Mouse (Mus musculus) hindbrain, embryonic 15.5 days (tissue): Measurements from ENCODE around the gene Bfsp1. TPM values are rescaled to one million over a fixed set of nuclear protein-coding genes. Genes with fewer than 3 reads are reported as not detected.

Source experiments
- ATAC-seq: fragments of 200-750 bp; cut with Nextera tagmentation; 2 replicates; pipeline ENCODE4 v1.8.0; 2017; ENCODE audit warnings: low read depth, moderate number of reproducible peaks, moderate TSS enrichment; ENCODE audit not compliant: low FRiP score
- H3K27ac ChIP-seq: fragments of 300-500 bp; sonication (generic); replicated peaks from 2 replicates; pipeline ENCODE4 v1.5.1; 2015; ENCODE audit warnings: mild to moderate bottlenecking, inconsistent platforms
- H3K27me3 ChIP-seq: fragments of 300-500 bp; sonication (generic); 2 replicates; pipeline ENCODE4 v1.6.1; 2015; ENCODE audit warnings: control low read depth, inconsistent platforms
- H3K36me3 ChIP-seq: fragments of 300-500 bp; sonication (generic); 2 replicates; pipeline ENCODE4 v1.6.1; 2015; ENCODE audit warnings: control low read depth, inconsistent platforms
- H3K4me1 ChIP-seq: fragments of 300-500 bp; sonication (generic); replicated peaks from 2 replicates; pipeline ENCODE4 v1.6.1; 2015; ENCODE audit warnings: control low read depth, inconsistent platforms
- H3K4me2 ChIP-seq: fragments of 300-500 bp; sonication (generic); 2 replicates; pipeline ENCODE4 v1.6.1; 2015; ENCODE audit warnings: moderate library complexity, mild to moderate bottlenecking, inconsistent platforms
- H3K4me3 ChIP-seq: fragments of 300-500 bp; sonication (generic); 2 replicates; pipeline ENCODE4 v1.5.1; 2015; ENCODE audit warnings: mild to moderate bottlenecking, inconsistent platforms
- H3K9ac ChIP-seq: fragments of 300-500 bp; sonication (generic); 2 replicates; pipeline ENCODE4 v1.6.1; 2015; ENCODE audit warnings: inconsistent platforms
- H3K9me3 ChIP-seq: fragments of 300-500 bp; sonication (generic); 2 replicates; pipeline ENCODE4 v1.6.1; 2016; ENCODE audit warnings: control low read depth, inconsistent platforms
- WGBS: fragments of 180-500 bp; shearing (Covaris S2); methylation state at CpG from one replicate; pipeline ENCODE4 v1.1.7; 2015; 5-methylcytosine and 5-hydroxymethylcytosine counted together
- polyA plus RNA-seq: library from polyadenylated mRNA; unstranded; fragments of >200 nt; fragmentation: Nextera tagmentation; extraction: Ambion mirVana; gene quantifications from 2 replicates; pipeline ENCODE4 v1.2.1, GENCODE M21; 2015

Gene Bfsp1
- polyA plus RNA-seq, 1 experiment from 2014 or later, result 2.1 TPM

DNA sequence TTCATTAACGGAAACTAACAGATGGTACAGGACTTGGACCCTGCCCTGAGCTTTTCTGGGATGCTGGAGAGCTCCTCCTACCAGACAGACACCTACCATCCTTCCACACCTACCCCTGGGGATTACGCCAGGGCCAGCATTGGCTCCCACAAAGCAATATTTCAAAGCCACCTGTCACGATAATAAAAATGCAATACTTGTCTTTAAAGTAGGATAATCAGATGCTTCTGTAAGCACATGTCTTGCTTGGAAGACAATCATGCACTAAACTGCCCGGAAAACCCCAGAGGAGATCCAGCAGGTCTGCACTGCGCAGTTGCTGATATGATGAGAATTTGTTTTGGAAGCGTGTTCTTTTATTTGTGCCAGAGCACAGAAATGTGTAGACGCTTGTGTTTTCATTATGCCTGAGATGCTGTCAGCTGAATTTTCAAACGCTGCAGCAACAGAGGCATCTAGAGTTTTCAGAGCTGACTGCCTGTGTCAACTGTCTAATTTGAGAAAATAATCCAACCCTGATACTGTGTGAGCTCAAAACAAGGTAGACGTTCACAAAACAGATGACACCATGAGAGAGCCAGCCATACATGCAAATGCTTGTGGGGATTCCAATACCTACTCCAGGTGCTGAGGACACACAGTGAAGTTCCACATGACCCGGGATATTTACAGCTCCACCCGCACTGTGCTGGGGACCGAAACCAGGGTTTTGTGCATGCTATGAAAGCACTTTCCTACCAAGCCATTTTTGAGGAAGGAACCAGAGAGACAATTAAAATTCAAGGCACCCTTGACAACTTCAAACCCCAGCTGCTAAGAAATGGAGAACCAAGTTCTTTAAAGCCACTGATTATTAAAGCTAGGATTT, 11.4 kb downstream of the Bfsp1 start:
- ATAC-seq, result peak; percentile 61; the same call in 1 of the 2 replicates
- no peaks in the 10 kb centered on the region for H3K36me3 ChIP-seq
- no peaks in the 10 kb centered on the region for H3K27me3 ChIP-seq
- no peak overlapping the region for H3K9ac ChIP-seq
- H3K9me3 ChIP-seq, result no peaks in the 10 kb centered on the region
- peaks cover 4% of the 10 kb centered on the region for H3K4me1 ChIP-seq
- H3K4me2 ChIP-seq, result no peak overlapping the region
- 64% methylated on average over 12 of the region's 12 CpGs for WGBS
- H3K27ac ChIP-seq, result peak overlapping the region; percentile 10
- H3K4me3 ChIP-seq, result no peak overlapping the region

DNA sequence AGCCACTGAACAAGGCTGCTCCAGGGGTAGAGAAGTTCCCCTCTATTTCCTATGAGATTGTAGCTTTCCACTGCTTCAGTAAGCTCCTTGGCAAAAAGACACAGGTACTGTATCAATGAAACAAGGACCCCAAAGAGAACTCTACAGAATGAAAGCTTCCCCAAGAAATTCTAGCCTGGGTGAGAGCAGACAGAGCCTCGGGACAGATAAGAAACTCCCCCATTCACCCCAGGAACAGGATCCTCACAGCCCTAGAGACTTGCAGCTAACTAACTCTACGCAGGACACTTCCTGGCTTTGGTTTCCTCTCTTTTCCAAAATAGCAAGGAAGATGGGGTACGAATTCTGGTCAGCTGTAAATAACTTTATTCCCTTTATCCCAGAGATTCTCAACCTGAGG, 15.7 kb downstream of the Bfsp1 start:
- WGBS, result 80% methylated on average over 3 of the region's 3 CpGs
- ATAC-seq, result no peak
- no peaks in the 10 kb centered on the region for H3K9me3 ChIP-seq
- H3K9ac ChIP-seq, result no peak overlapping the region
- no peaks in the 10 kb centered on the region for H3K36me3 ChIP-seq
- no peak overlapping the region for H3K4me2 ChIP-seq
- peaks cover 4% of the 10 kb centered on the region for H3K4me1 ChIP-seq
- H3K27me3 ChIP-seq, result no peaks in the 10 kb centered on the region
- H3K27ac ChIP-seq, result no peak overlapping the region
- H3K4me3 ChIP-seq, result no peak overlapping the region

DNA sequence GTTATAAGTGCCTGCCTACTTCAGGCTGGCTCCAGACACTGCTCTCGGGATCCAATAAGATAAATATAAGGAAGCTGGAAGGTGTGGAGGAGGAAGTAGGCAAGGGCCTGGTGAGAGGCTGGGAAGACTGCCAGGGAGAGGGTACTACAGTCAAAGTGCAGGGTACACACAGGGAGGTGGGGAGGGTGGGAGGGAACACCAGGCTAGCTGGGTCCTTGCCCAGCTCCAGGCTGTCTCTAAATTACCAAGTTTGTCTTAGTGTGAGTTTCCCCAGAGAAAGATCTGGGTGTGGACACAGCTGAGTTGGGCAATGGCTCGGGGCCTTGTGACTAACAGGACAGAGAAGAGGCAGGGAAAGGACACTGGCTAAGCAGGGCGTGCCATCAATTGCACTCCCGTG, 16.2 kb downstream of the Bfsp1 start:
- Histone ChIP-seq H3K9ac (no peak overlapping the region), H3K27me3 (no peaks in the 10 kb centered on the region), H3K9me3 (no peaks in the 10 kb centered on the region), H3K4me3 (no peak overlapping the region), H3K36me3 (no peaks in the 10 kb centered on the region), H3K4me2 (no peak overlapping the region), H3K4me1 (peaks cover 4% of the 10 kb centered on the region), H3K27ac (no peak overlapping the region)
- ATAC-seq, result no peak
- 73% methylated on average over 4 of the region's 4 CpGs for WGBS

DNA sequence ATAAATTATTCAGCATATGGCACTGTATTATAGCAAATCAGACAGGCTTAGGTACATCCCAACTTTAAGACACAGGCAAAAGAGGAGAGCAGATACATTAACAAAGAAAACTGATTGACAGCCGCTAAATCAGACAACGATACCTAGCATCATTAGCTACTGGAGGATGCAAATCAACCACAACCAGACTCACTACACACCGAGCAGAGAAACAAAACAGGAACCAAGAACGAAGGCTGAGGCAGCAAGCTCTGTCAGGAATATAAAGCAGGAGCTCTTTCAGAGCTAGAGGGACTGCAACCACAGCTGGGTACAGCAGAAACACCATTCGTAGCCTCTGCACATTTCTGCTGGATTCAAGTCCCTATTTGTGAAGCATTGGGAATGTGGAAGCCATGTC, 18.2 kb downstream of the Bfsp1 start:
- Histone ChIP-seq H3K4me2 (no peak overlapping the region), H3K4me1 (no peaks in the 10 kb centered on the region; the same call in 1 of the 2 replicates), H3K4me3 (no peak overlapping the region), H3K36me3 (no peaks in the 10 kb centered on the region), H3K27ac (no peak overlapping the region), H3K9me3 (no peaks in the 10 kb centered on the region), H3K9ac (no peak overlapping the region), H3K27me3 (no peaks in the 10 kb centered on the region)
- WGBS, result 74% methylated on average over 5 of the region's 5 CpGs
- ATAC-seq, result no peak

DNA sequence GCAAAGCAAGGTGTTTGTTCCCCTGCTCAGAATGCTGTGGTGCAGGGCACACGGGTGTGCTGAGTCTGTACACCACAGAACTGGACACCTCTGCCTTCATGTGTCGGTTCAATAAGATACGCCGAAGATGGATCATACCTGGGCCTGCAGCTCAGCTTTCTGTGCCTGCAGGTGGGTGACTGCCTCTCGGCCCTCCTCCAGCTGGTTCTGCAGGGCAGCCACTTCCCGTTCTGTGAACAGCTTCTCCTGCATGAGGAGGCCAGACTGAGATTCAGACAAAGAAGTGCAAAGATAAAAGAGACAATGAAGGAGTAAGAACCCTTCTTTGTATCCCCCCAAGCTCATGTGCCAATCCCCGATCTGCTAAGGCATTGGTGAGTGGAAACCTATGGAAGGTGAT, 21.4 kb downstream of the Bfsp1 start:
- Histone ChIP-seq H3K27me3 (no peaks in the 10 kb centered on the region), H3K36me3 (no peaks in the 10 kb centered on the region), H3K27ac (no peak overlapping the region), H3K4me2 (no peak overlapping the region), H3K4me1 (peaks cover 4% of the 10 kb centered on the region), H3K9ac (no peak overlapping the region), H3K9me3 (no peaks in the 10 kb centered on the region), H3K4me3 (no peak overlapping the region)
- 75% methylated on average over 7 of the region's 7 CpGs for WGBS
- ATAC-seq, result no peak

DNA sequence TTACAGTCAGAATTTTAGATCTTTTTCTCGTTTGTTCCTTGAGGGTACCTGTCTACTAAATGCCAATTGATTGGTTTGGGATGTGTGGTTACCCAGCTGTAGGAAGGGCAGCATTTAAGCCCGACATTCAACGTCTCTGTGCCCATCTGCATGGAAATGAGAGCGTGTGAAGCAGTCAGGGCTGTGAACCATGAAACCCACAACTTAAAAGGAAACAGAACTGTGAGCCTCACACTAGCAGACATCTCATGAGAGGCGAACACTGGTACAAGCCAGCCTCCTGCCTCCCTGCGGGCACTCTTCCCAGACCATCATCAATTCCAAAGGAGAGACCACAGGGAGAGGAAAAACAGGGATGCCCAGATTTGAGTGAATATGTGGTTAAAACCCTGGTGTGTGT, 22.1 kb downstream of the Bfsp1 start:
- Histone ChIP-seq H3K27me3 (no peaks in the 10 kb centered on the region), H3K36me3 (no peaks in the 10 kb centered on the region), H3K9ac (no peak overlapping the region), H3K4me2 (no peak overlapping the region), H3K27ac (no peak overlapping the region), H3K9me3 (no peaks in the 10 kb centered on the region), H3K4me1 (peaks cover 4% of the 10 kb centered on the region), H3K4me3 (no peak overlapping the region)
- WGBS, result 74% methylated on average over 6 of the region's 6 CpGs
- no peak for ATAC-seq

DNA sequence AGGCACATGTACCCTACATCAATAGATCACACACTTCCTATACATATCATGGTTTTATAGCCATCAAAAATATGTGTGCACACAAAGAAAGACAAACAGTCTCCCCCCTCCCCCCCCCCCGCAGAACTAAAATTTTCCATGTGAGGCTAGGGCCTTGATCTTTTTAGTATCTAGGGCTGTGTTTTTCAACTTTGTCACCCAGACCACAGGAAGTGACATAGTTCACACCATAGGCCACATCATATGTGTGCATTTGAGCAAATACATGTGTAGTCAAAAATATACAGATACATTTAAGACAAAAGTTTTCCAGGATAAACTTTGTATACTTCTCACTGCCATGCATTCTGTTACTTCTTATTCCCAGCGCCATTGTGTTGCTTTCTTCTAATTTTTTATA, 23.5 kb downstream of the Bfsp1 start:
- Histone ChIP-seq H3K9ac (no peak overlapping the region), H3K27me3 (no peaks in the 10 kb centered on the region), H3K4me1 (peaks cover 4% of the 10 kb centered on the region), H3K36me3 (no peaks in the 10 kb centered on the region), H3K4me3 (no peak overlapping the region), H3K9me3 (no peaks in the 10 kb centered on the region), H3K27ac (no peak overlapping the region), H3K4me2 (no peak overlapping the region)
- ATAC-seq, result no peak
- 94% methylated on average over 2 of the region's 2 CpGs for WGBS

DNA sequence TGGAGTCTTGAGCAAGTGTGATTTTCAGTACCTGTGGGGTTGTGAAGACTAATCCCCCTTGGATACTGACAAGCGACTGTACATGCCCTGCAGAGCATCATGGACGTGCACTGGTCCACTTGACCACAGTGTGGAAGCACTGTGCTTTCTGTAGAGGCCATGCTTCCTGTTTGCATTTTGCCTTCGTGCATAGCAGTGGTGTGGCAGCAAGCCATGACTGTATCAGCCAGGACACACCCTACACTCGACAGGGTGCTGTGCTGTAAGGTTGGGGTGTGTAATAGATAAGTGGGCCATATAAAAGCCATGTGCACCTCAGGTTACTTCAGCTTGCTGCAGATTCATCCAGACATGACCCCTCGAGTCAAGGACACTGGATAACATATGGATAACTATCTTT, 24.3 kb downstream of the Bfsp1 start:
- no peaks in the 10 kb centered on the region for H3K36me3 ChIP-seq
- H3K4me1 ChIP-seq, result peaks cover 4% of the 10 kb centered on the region
- H3K4me3 ChIP-seq, result no peak overlapping the region
- H3K4me2 ChIP-seq, result no peak overlapping the region
- WGBS, result 73% methylated on average over 5 of the region's 5 CpGs
- no peaks in the 10 kb centered on the region for H3K9me3 ChIP-seq
- no peak for ATAC-seq
- no peaks in the 10 kb centered on the region for H3K27me3 ChIP-seq
- H3K27ac ChIP-seq, result no peak overlapping the region
- H3K9ac ChIP-seq, result no peak overlapping the region

DNA sequence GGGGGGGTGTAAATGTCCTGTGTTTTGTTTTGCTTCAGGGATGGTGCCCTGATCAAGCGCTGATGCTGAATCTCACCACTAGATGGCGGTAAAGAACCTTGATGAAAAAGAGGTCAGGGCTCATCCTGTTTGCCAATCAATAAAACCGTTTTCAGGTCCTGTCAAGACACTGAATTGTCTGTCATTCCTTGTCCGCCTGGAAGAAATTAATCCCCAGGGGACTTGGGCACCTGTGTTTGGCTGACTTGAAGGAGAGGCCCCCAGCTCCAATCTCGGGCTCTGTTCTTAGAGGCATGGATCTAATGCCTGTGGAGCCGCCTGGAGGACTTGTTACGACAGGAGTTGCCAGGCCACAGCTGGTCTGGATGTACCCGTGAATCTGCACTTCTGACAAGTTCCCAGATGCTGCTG, 25.7 kb downstream of the Bfsp1 start:
- peak; percentile 72 for ATAC-seq
- no peaks in the 10 kb centered on the region for H3K27me3 ChIP-seq
- WGBS, result 2% methylated on average over 8 of the region's 8 CpGs
- no peak overlapping the region for H3K27ac ChIP-seq
- peak overlapping the region; percentile 59 for H3K4me2 ChIP-seq
- peak overlapping the region; percentile 29 for H3K4me3 ChIP-seq
- 0 out of 2 replicates have a peak overlapping the region, but pooled peaks have one; percentile 6 for H3K9ac ChIP-seq
- H3K9me3 ChIP-seq, result no peaks in the 10 kb centered on the region
- H3K4me1 ChIP-seq, result peaks cover 4% of the 10 kb centered on the region
- no peaks in the 10 kb centered on the region for H3K36me3 ChIP-seq

DNA sequence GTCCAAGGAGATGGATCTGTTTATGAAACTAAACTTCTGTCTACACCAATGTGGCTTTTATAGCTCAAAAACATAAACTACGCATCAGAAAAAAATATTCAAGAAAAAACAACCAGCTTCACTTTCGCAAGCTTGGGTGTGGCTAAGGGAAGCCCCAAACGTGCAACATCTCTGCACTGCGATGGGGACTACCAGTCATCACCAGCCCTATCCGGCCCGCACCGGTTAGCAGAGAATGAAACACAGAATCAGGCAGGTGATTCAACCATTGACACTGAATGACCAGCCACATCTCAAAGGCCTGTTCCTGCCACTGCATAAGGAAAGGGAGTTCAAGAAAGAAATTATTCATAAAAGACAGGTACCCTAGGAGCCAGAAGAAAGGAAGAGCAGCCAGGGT, 27.2 kb downstream of the Bfsp1 start:
- no peak for ATAC-seq
- Histone ChIP-seq H3K9me3 (no peaks in the 10 kb centered on the region), H3K4me2 (no peak overlapping the region), H3K4me1 (peaks cover 4% of the 10 kb centered on the region), H3K27ac (no peak overlapping the region), H3K27me3 (no peaks in the 10 kb centered on the region), H3K9ac (no peak overlapping the region), H3K36me3 (no peaks in the 10 kb centered on the region), H3K4me3 (no peak overlapping the region)
- 87% methylated on average over 7 of the region's 7 CpGs for WGBS

DNA sequence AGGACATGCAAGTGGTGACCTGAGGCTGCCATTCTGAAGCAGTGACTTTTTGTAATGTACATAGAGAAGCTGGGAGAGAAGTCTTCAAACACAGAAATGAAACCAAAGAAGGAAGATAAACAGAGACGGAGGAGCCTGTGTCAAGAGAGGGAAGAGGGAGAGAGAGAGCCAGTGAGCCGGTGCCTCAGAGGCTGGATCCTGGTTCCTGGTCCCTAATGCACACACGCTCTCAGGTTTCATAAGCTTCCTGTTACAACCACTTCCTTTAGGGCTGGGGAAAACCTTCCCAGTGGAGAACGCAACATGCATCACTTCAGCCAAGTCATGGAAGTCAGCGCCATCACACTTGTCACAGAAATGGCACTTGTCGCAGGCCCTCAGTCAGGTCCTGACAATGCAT, 28.9 kb downstream of the Bfsp1 start:
- no peaks in the 10 kb centered on the region for H3K27me3 ChIP-seq
- H3K4me3 ChIP-seq, result no peak overlapping the region
- no peak for ATAC-seq
- WGBS, result 82% methylated on average over 6 of the region's 6 CpGs
- no peak overlapping the region for H3K9ac ChIP-seq
- no peak overlapping the region for H3K27ac ChIP-seq
- H3K4me2 ChIP-seq, result no peak overlapping the region
- no peaks in the 10 kb centered on the region for H3K36me3 ChIP-seq
- H3K9me3 ChIP-seq, result no peaks in the 10 kb centered on the region
- H3K4me1 ChIP-seq, result peaks cover 4% of the 10 kb centered on the region

DNA sequence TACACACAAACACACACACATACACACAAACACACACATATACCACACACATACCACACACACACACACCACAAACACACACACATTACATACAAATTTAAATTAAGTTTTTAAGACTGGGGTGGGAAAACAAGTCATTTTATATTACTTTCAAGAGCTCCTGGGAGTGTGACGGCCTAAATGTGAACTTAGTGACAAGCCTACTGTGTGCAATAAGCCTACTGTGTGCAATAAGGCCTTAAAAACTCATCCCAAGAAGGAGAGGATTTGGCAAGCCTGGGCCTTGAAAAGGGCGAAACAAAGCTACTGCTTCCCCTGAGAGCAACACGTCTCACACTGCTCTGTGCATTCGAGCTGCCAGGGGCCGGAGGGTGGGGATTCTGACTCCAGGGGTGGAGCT, 30.3 kb downstream of the Bfsp1 start:
- ATAC-seq, result no peak
- no peaks in the 10 kb centered on the region for H3K27me3 ChIP-seq
- H3K4me3 ChIP-seq, result no peak overlapping the region

DNA sequence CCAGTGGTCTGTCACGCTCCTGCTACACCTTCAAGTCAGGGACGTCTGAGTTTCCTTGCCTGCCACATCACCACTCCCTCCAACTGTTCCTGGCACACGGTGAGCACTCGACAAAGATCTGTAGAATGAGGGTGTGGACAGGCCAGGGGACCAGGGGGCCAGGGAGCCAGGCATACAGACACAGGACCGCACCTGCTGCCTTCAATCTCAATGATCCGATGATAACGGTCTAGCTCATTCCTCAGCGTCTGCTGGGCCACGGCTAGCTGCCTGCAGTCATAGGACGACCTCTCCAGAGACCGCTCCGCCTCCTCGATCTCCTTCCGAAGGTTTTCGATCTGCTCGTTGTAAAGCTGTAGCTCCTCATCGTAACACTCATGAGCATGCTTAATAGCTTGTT, 31.3 kb downstream of the Bfsp1 start:
- WGBS, result 73% methylated on average over 17 of the region's 17 CpGs
- H3K4me1 ChIP-seq, result no peaks in the 10 kb centered on the region
- no peak overlapping the region for H3K9ac ChIP-seq
- no peak overlapping the region for H3K27ac ChIP-seq
- no peak overlapping the region for H3K4me3 ChIP-seq
- no peak for ATAC-seq
- H3K36me3 ChIP-seq, result no peaks in the 10 kb centered on the region
- H3K27me3 ChIP-seq, result no peaks in the 10 kb centered on the region
- no peak overlapping the region for H3K4me2 ChIP-seq
- no peaks in the 10 kb centered on the region for H3K9me3 ChIP-seq

More for the DNA sequence above, 30.3 kb downstream of the Bfsp1 start:
- no peak overlapping the region for H3K9ac ChIP-seq
- H3K4me1 ChIP-seq, result peaks cover 4% of the 10 kb centered on the region
- no peak overlapping the region for H3K4me2 ChIP-seq
- no peaks in the 10 kb centered on the region for H3K9me3 ChIP-seq
- WGBS, result 74% methylated on average over 5 of the region's 5 CpGs
- H3K27ac ChIP-seq, result no peak overlapping the region
- no peaks in the 10 kb centered on the region for H3K36me3 ChIP-seq
